Mouse (Mus musculus): ENCODE measurements around the gene Kdm1a. TPM values are rescaled to one million over a fixed set of nuclear protein-coding genes. Genes with fewer than 3 reads are reported as not detected.
A peak's percentile ranks its signal among the peaks of the same experiment; 100 is the strongest.

Gene Kdm1a
- total RNA-seq, 1 experiment: 124 TPM

DNA sequence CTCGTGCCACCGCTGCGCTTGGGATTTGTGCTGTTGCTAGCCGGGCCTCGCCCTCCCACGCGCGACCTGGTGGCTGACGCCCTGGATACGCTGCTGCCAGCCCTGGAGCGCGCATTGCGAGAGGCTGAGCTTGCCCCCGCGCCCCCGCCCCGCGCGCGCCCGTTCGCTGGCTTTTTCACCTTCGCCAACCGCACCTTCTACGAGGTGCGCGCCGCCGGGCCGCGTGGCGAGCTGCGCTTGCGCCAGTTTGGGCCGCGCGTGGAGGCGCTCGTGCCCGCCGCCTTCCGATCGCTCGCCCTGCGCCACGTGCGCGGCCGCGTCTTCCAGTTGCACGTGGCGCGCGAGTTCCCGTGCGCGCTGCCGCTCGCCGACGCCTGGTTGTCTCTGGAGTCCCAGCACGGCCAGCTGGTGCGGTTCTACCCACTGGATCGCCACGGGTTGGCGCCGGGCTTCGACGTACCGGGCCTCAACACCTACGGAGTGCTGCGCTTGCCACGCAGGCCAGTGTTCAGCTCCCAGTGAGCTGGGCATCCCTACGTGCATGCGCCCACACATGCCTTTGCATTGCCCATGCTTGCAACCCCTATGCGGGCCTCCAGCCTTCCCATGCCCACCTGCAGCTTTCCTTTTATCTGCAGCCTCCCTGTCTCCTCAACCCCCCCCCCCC, 35.2 kb upstream of the Kdm1a start:
- in situ Hi-C loops (cut with MboI; ENCODE audit: low sequenced_read_pairs in 2 of 2, unreplicated experiment in 2 of 2): no loop called here
- H3K36me3 ChIP-seq (ENCODE audit: control insufficient read depth, insufficient read depth, low read length, poor library complexity, severe bottlenecking): no peaks in the 10 kb centered on the region
- H3K27ac ChIP-seq (ENCODE audit: insufficient read depth, low read depth, low read length, poor library complexity, severe bottlenecking): no peak overlapping the region

DNA sequence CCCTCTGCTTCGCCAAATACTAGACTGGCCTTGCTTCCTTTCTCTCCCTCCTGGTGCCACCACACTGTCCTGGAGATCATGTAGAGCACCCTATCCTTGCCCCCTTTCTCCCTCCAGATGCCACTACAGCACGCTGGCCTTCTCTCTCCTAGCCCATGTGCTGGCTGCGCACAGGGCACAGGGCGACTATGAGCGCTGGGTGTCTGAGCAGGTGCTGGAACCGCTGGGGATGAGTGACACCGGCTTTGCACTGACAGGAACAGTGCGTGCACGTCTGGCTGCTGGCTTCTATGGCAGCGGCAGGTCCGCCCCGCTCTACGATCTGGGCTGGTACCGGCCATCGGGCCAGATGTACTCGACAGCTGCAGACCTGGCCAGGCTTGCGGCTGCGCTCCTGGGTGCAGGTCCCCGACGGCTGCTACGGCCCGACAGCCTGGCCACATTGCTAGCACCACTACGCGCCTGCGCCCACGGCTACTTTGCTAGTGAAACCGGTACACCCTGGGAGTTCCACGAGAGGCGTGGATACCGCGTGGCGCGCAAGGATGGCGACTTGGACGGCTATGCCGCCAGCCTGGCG, 34.5 kb upstream of the Kdm1a start:
- no peak overlapping the region for H3K27ac ChIP-seq (ENCODE audit: insufficient read depth, low read depth, low read length, poor library complexity, severe bottlenecking)
- H3K9me3 ChIP-seq (ENCODE audit: control insufficient read depth, insufficient read depth, low read depth, low read length): no peaks in the 10 kb centered on the region
- TF ChIP-seq ZNF384 (IDR thresholded peaks at IDR 0.05; ENCODE audit: low read depth, low read length) (no peak), ZC3H11A (IDR thresholded peaks at IDR 0.05; ENCODE audit: borderline replicate concordance, low read depth, low read length) (no peak), HCFC1 (IDR thresholded peaks at IDR 0.05; ENCODE audit: borderline replicate concordance, insufficient read depth, low read length) (no peak), MAFK (IDR thresholded peaks at IDR 0.05; ENCODE audit: insufficient read depth, low read depth, low read length) (no peak), CHD2 (IDR thresholded peaks at IDR 0.05; ENCODE audit: low read depth, low read length) (no peak)
- in situ Hi-C loops (cut with MboI; ENCODE audit: low sequenced_read_pairs in 2 of 2, unreplicated experiment in 2 of 2): no loop called here
- peak overlapping the region; percentile 51 to 67 for H3K4me3 ChIP-seq (ENCODE audit: insufficient read depth in 1 of 2, low read depth in 1 of 2, low read length in 2 of 2, poor library complexity in 1 of 2, severe bottlenecking in 1 of 2)
- peak overlapping the region; percentile 29 for H3K9ac ChIP-seq (ENCODE audit: insufficient read depth, low read depth, low read length, poor library complexity, severe bottlenecking)
- DNase-seq (ENCODE audit: low read depth, low spot score): no peak
- H3K4me1 ChIP-seq (ENCODE audit: control insufficient read depth in 2 of 2, insufficient read depth in 2 of 2, low read length in 2 of 2, poor library complexity in 1 of 2): peaks cover 0 to 6% of the 10 kb centered on the region in 2 experiments; a peak in 2 of 4 replicates
- no peaks in the 10 kb centered on the region for H3K36me3 ChIP-seq (ENCODE audit: control insufficient read depth, insufficient read depth, low read length, poor library complexity, severe bottlenecking)

More for the DNA sequence above, 35.2 kb upstream of the Kdm1a start:
- peak overlapping the region; percentile 29 for H3K9ac ChIP-seq (ENCODE audit: insufficient read depth, low read depth, low read length, poor library complexity, severe bottlenecking)
- H3K4me3 ChIP-seq (ENCODE audit: insufficient read depth in 1 of 2, low read depth in 1 of 2, low read length in 2 of 2, poor library complexity in 1 of 2, severe bottlenecking in 1 of 2): peak overlapping the region; percentile 51 to 67
- DNase-seq (ENCODE audit: low read depth, low spot score): no peak
- peaks cover 0 to 6% of the 10 kb centered on the region in 2 experiments; a peak in 2 of 4 replicates for H3K4me1 ChIP-seq (ENCODE audit: control insufficient read depth in 2 of 2, insufficient read depth in 2 of 2, low read length in 2 of 2, poor library complexity in 1 of 2)
- no peaks in the 10 kb centered on the region for H3K9me3 ChIP-seq (ENCODE audit: control insufficient read depth, insufficient read depth, low read depth, low read length)
- TF ChIP-seq ZNF384 (IDR thresholded peaks at IDR 0.05; ENCODE audit: low read depth, low read length) (no peak), ZC3H11A (IDR thresholded peaks at IDR 0.05; ENCODE audit: borderline replicate concordance, low read depth, low read length) (no peak), CHD2 (IDR thresholded peaks at IDR 0.05; ENCODE audit: low read depth, low read length) (no peak), HCFC1 (IDR thresholded peaks at IDR 0.05; ENCODE audit: borderline replicate concordance, insufficient read depth, low read length) (no peak), MAFK (IDR thresholded peaks at IDR 0.05; ENCODE audit: insufficient read depth, low read depth, low read length) (no peak)

DNA sequence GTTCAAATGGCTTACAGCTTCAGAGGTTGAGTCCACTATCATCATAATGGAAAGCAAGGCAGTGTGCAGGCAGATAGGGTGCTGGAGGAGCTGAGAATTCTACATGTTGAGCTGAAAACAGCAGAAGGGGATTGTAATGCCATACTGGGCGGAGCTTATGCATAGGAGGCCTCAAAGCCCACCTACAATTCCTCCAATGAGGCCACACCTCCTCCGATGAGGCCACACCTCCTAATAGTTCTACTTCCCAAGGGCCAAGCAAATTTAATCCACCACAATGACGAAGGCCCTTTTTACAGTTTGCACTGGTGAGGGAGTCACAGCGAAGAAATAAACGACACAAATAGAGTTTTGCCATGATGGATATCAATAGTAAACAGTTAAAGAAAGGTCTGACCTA, 34.0 kb upstream of the Kdm1a start:
- Histone ChIP-seq H3K36me3 (ENCODE audit: control insufficient read depth, insufficient read depth, low read length, poor library complexity, severe bottlenecking) (no peaks in the 10 kb centered on the region), H3K27ac (ENCODE audit: insufficient read depth, low read depth, low read length, poor library complexity, severe bottlenecking) (no peak overlapping the region), H3K9me3 (ENCODE audit: control insufficient read depth, insufficient read depth, low read depth, low read length) (no peaks in the 10 kb centered on the region), H3K4me1 (ENCODE audit: control insufficient read depth in 2 of 2, insufficient read depth in 2 of 2, low read length in 2 of 2, poor library complexity in 1 of 2) (peaks cover 0 to 6% of the 10 kb centered on the region in 2 experiments; a peak in 2 of 4 replicates), H3K9ac (ENCODE audit: insufficient read depth, low read depth, low read length, poor library complexity, severe bottlenecking) (no peak overlapping the region), H3K4me3 (ENCODE audit: insufficient read depth in 1 of 2, low read depth in 1 of 2, low read length in 2 of 2, poor library complexity in 1 of 2, severe bottlenecking in 1 of 2) (no peak overlapping the region)
- peak; percentile 77 for DNase-seq (ENCODE audit: low read depth, low spot score)
- in situ Hi-C loops (cut with MboI; ENCODE audit: low sequenced_read_pairs in 2 of 2, unreplicated experiment in 2 of 2): no loop called here
- TF ChIP-seq CHD2 (IDR thresholded peaks at IDR 0.05; ENCODE audit: low read depth, low read length): no peak
- TF ChIP-seq HCFC1 (IDR thresholded peaks at IDR 0.05; ENCODE audit: borderline replicate concordance, insufficient read depth, low read length): no peak
- TF ChIP-seq ZNF384 (IDR thresholded peaks at IDR 0.05; ENCODE audit: low read depth, low read length): no peak
- no peak for TF ChIP-seq ZC3H11A (IDR thresholded peaks at IDR 0.05; ENCODE audit: borderline replicate concordance, low read depth, low read length)
- no peak for TF ChIP-seq MAFK (IDR thresholded peaks at IDR 0.05; ENCODE audit: insufficient read depth, low read depth, low read length)

DNA sequence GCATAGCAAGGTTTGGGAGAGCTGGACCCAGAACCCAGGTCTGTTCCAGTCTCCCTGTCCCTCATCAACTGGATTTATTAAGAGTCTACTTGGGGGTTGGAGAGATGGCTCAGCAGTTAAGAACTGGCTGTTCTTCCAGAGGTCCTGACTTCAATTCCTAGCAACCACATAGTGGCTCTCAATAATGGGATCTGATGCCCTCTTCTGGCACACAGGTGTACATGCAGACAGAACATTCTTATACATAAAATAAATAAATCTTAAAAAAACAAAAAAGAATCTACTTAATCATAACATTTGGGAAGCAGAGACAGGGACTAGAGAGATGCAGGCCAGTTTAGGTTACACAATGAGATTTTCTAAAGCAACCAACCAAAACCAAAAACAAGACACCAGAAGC, 33.5 kb upstream of the Kdm1a start:
- in situ Hi-C loops (cut with MboI; ENCODE audit: low sequenced_read_pairs in 2 of 2, unreplicated experiment in 2 of 2): no loop called here
- no peaks in the 10 kb centered on the region for H3K36me3 ChIP-seq (ENCODE audit: control insufficient read depth, insufficient read depth, low read length, poor library complexity, severe bottlenecking)

More for the DNA sequence above, 33.5 kb upstream of the Kdm1a start:
- Histone ChIP-seq H3K4me3 (ENCODE audit: insufficient read depth in 1 of 2, low read depth in 1 of 2, low read length in 2 of 2, poor library complexity in 1 of 2, severe bottlenecking in 1 of 2) (no peak overlapping the region), H3K4me1 (ENCODE audit: control insufficient read depth in 2 of 2, insufficient read depth in 2 of 2, low read length in 2 of 2, poor library complexity in 1 of 2) (peaks cover 0 to 6% of the 10 kb centered on the region in 2 experiments; a peak in 2 of 4 replicates), H3K9ac (ENCODE audit: insufficient read depth, low read depth, low read length, poor library complexity, severe bottlenecking) (no peak overlapping the region), H3K9me3 (ENCODE audit: control insufficient read depth, insufficient read depth, low read depth, low read length) (no peaks in the 10 kb centered on the region), H3K27ac (ENCODE audit: insufficient read depth, low read depth, low read length, poor library complexity, severe bottlenecking) (no peak overlapping the region)
- DNase-seq (ENCODE audit: low read depth, low spot score): no peak
- TF ChIP-seq ZNF384 (IDR thresholded peaks at IDR 0.05; ENCODE audit: low read depth, low read length) (no peak), MAFK (IDR thresholded peaks at IDR 0.05; ENCODE audit: insufficient read depth, low read depth, low read length) (no peak), ZC3H11A (IDR thresholded peaks at IDR 0.05; ENCODE audit: borderline replicate concordance, low read depth, low read length) (no peak), CHD2 (IDR thresholded peaks at IDR 0.05; ENCODE audit: low read depth, low read length) (no peak), HCFC1 (IDR thresholded peaks at IDR 0.05; ENCODE audit: borderline replicate concordance, insufficient read depth, low read length) (no peak)

All from ES-E14 (cell line).